Mouse (Mus musculus): ENCODE data around the gene Spats2l. TPM values are rescaled to one million over a fixed set of nuclear protein-coding genes. Genes with fewer than 3 reads are reported as not detected.

The Spats2l gene
- polyA plus RNA-seq, 1 experiment, result 23.2 TPM

DNA sequence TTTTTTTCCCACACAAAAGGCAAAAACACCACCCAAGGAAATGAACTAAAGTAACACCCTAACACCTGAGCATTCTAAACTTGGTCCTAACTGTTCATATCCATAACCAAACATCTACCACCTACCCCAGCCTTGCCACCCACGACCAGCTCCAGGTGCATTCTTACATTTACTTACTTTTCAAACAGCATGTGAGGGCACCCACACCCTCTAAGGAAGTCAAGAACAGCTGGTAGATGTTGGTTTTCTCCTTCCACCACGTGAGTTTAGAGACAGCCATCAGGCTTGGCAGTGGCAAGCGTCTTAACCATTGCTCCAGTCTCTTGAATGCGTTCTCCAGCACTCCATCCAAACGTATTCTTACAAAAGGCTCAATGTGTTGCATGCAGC, 180.4 kb downstream of the Spats2l start:
- DNase-seq (ENCODE audit: extremely low spot score in 1 of 2, low spot score in 1 of 2), result no peak

DNA sequence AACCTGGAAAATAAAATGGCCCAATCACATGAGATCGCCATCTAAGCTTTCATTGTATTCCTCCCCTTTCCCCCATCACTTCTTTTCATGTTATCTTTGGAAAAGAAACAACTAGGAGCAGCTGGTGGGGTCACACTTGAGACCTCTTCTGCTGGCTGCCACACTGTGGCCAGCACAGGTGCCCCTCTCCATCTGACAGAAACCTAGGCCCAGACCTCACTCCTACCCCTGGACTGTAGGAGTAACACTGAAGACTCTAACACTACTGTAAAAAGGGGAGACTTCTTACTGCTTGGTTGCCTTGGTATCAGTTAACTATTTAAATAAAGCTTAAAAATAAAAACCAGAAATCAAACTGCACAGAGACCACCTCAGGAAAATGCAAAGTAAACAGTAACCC, 181.8 kb downstream of the Spats2l start:
- DNase-seq (ENCODE audit: extremely low spot score in 1 of 2, low spot score in 1 of 2), result no peak

DNA sequence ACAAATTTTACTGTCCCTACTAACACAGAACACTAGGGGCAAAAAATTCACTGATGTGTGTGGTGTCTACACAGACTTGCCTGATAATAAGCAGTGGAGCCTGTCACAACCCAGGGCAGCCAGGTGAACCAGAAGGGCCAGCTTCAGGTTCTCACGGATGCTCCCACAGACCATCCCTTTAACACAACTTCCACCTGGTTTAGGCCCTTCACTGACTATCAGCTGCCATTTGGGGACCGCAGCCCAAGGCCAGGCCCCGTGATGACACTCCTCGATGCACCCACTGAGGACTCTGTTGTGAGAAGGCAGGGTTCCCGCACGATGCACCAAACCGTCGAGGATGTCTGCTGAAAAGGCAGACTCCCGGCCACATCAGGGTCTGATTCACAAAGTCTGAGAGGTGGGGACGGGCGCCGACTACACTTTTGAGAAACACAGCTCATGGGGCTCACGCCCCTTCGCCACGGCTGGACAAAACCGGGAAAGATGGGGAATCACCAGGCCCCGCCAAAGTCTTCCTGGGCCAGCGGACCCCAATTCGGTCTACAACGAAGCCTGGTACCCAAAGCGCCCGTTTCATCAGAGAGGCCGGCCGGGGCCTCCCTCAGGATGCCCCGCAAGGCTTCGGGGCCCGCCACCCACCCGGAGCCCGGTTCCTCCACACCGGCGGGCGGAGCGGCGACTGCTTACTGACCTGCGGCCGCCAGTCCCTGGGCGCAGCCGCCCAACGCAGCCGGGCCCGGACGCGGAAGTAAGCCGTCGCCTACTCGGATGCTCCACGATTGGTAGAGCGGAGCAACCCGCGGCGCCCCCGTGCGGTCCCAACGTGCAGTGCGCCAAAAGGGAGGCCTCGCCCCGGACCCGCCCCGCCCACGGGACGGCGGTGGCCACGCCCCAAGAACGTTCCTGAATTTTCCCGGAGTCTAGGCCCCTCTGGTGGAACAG, 195.6 kb downstream of the Spats2l start:
- peak; percentile 88 to 97 for DNase-seq (ENCODE audit: extremely low spot score in 1 of 2, low spot score in 1 of 2)

DNA sequence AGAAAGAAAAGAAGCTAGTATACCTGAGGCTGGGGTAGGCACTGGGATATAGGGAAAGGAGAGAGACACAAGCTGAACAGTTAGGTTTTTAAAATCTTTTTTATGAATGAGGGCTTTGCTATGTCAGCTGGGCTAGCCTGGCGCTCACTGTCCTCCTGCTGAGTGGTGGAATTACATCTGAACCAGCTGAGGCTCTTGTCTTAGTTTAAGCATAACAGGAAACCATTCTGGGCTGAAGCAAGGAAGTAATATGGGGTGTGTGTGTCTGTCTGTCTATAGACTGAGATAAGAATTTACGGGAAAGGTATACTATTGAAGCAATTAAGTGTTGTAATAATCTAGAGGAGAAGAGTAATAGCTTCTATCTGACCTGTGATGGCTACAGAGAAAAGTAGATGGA, 197.6 kb downstream of the Spats2l start:
- no peak for DNase-seq (ENCODE audit: extremely low spot score in 1 of 2, low spot score in 1 of 2)

- DNase-seq (ENCODE audit: extremely low spot score in 1 of 2, low spot score in 1 of 2), result no peak
These were observed 202.9 kb downstream of the Spats2l start for GRCm38 (mm10) chr1:57976860-57977259.

- DNase-seq (ENCODE audit: extremely low spot score in 1 of 2, low spot score in 1 of 2), result no peak
These were observed 215.2 kb downstream of the Spats2l start for GRCm38 (mm10) chr1:57989052-57989600.

- no peak for DNase-seq (ENCODE audit: extremely low spot score in 1 of 2, low spot score in 1 of 2)
These were observed 217.3 kb downstream of the Spats2l start for GRCm38 (mm10) chr1:57991277-57991676.

DNA sequence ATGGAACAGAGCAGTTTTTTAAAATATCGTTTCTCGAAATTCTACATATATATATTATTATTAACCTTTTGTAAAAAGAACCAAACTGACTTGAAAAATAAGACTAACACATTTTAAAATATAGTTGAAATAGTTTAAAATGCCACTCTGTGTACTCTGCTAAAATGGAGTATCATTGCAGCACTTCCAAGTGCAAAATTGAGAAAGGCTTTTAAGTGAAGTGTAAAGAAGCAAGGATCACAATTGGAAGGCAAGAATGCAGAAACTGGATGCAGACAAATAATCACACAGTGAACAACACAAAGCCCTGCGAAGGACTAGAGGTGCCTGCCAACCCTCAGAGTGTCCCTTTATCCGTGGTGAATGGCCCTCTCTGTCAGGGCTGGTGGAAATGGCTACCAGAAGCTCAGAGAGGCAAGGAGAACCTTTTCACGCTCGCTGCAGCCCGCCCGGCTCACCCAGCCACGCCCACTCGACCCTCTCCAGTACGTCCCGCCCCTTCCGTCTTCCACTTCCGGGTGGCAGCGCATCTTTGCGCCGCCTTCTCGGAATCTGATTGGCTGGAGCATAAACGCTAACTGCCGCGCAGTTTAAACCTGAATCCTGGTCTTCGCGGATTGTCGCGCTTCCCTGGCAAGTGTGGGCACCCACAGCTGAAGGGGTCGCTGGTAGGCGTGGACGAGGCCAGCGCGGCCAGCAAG, 221.6 kb downstream of the Spats2l start, which contains the start of gene Sgo2a:
Sgo2a (plus strand) TSS at position 540 of the 701 bp plus-strand sequence.
- DNase-seq (ENCODE audit: extremely low spot score in 1 of 2, low spot score in 1 of 2), result peak; percentile 80 to 93

DNA sequence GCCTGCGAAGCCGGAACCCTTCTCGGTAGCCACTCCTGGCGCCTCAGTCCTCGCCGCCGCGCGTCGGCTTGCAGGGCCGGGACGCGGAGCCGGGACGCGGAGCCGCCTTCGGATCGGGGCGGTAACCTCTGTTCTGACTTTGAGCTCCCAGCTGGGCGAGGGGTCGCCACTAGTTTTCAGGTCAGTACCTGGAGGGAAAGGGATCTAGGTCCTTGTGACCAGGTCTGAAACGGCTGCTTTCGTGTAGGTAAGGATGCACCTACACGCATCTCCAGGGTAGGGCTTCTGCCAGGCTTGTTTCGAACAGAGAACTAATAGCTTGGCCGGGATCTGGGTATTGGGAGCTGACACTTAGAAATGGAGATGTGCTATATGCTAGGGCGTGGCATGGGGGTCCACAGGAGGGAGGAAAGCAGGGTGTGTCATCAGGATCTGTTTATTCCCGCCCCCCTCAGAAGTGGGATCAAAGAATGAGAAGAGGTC, 222.2 kb downstream of the Spats2l start:
- DNase-seq (ENCODE audit: extremely low spot score in 1 of 2, low spot score in 1 of 2), result no peak

Other genes starting within 250 kb of the Spats2l start
- 0.53 and 0.56 TPM in 2 replicates for gene Sgo2a, start 221.8 kb downstream of the Spats2l start, polyA plus RNA-seq (2012; rRNA removed)
- gene Kctd18, start 244.8 kb downstream of the Spats2l start, polyA plus RNA-seq (2012; rRNA removed), result 21.8 and 27.4 TPM in 2 replicates